Mouse (Mus musculus): ENCODE data around the gene Tgm2.

- TF ChIP-seq EP300 (optimal IDR thresholded peaks at IDR 0.05) (no peak), CTCF (IDR thresholded peaks at IDR 0.05; ENCODE audit: low read depth) (no peak)
Measured at GRCm38 (mm10) chr2:158142981-158143380, 3.3 kb downstream of the Tgm2 start.
